Mouse (Mus musculus): ENCODE data around the gene Ptpn23.
"Not testable (repeated sequence)": the region's sequence is repeated elsewhere in the genome, so short reads cannot be mapped to it uniquely, and the experiment has no call there.

DNA sequence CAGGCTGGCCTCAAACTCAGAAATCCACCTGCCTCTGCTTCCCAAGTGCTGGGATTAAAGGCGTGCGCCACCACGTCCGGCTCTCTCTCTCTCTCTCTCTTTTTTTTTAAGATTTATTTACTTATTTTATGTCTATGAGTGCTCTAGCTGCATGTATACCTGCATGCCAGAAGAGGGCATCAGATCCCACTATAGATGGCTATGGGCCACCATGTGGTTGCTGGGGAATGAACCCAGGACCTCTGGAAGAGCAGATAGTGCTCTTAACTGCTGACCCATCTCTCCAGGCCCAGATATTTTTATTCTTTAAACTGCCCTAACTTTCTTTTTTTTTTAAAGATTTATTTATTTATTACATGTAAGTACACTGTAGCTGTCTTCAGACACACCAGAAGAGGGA, 4.8 kb downstream of the Ptpn23 start:
- TF ChIP-seq CTCF, EP300 (IDR thresholded peaks at IDR 0.05; ENCODE audit: low read depth): not testable (repeated sequence)

Data from heart, postnatal 0 days (tissue).